Mouse (Mus musculus) lung, postnatal 4 days (tissue): Measurements from ENCODE around the gene Ppp2r5a.

Source experiments
- DNase-seq, 2 experiments: peaks; one replicate each; pipeline ENCODE4 v3.0.0; 2021

Ppp2r5a gene

GRCm38 (mm10) chr1:191323381-191323780, 79.7 kb downstream of the Ppp2r5a start:
- DNase-seq: no peak

GRCm38 (mm10) chr1:191318686-191319085, 84.4 kb downstream of the Ppp2r5a start:
- peak in 1 of 2 experiments; percentile 24 for DNase-seq

GRCm38 (mm10) chr1:191317591-191318196, 85.4 kb downstream of the Ppp2r5a start, which contains the start of gene Nenf:
TSS of gene Nenf (minus strand) at chr1:191318194.
- DNase-seq: peak; percentile 87 to 91

GRCm38 (mm10) chr1:191316818-191317217, 86.3 kb downstream of the Ppp2r5a start:
- DNase-seq: peak in 1 of 2 experiments; percentile 19

GRCm38 (mm10) chr1:191313926-191314325, 89.1 kb downstream of the Ppp2r5a start:
- DNase-seq: no peak

GRCm38 (mm10) chr1:191313158-191313557, 89.9 kb downstream of the Ppp2r5a start:
- DNase-seq: no peak

GRCm38 (mm10) chr1:191312513-191312941, 90.5 kb downstream of the Ppp2r5a start:
- peak; percentile 88 to 89 for DNase-seq

GRCm38 (mm10) chr1:191311296-191311898, 91.7 kb downstream of the Ppp2r5a start:
- DNase-seq: no peak

- no peak for DNase-seq
Observed at GRCm38 (mm10) chr1:191307766-191308455, 95.2 kb downstream of the Ppp2r5a start.

GRCm38 (mm10) chr1:191306316-191306715, 96.8 kb downstream of the Ppp2r5a start:
- DNase-seq: no peak

GRCm38 (mm10) chr1:191305610-191306009, 97.5 kb downstream of the Ppp2r5a start:
- DNase-seq: no peak

- DNase-seq: no peak
Observed at GRCm38 (mm10) chr1:191304216-191304615, 98.9 kb downstream of the Ppp2r5a start.

- DNase-seq: peak in 1 of 2 experiments; percentile 82
Observed at GRCm38 (mm10) chr1:191303736-191304135, 99.3 kb downstream of the Ppp2r5a start.
